Mouse (Mus musculus) neural tube, embryonic 15.5 days (tissue): ENCODE data around the gene Mgat3. TPM values are rescaled to one million over a fixed set of nuclear protein-coding genes. Genes with fewer than 3 reads are reported as not detected.

Experiments
- ATAC-seq: fragments of 200-750 bp; cut with Nextera tagmentation; 2 replicates; pipeline ENCODE4 v1.8.0; 2017; ENCODE audit warnings: mild to moderate bottlenecking, moderate TSS enrichment, moderate library complexity; ENCODE audit not compliant: low FRiP score
- H3K27ac ChIP-seq: fragments of 300-500 bp; sonication (generic); replicated peaks from 2 replicates; pipeline ENCODE4 v1.5.1; 2015; ENCODE audit warnings: mild to moderate bottlenecking, inconsistent platforms
- H3K27me3 ChIP-seq: fragments of 300-500 bp; sonication (generic); replicated peaks from 2 replicates; pipeline ENCODE4 v1.6.1; 2015; ENCODE audit warnings: inconsistent platforms
- H3K36me3 ChIP-seq: fragments of 300-500 bp; sonication (generic); 2 replicates; pipeline ENCODE4 v1.6.1; 2015; ENCODE audit warnings: inconsistent platforms
- H3K4me1 ChIP-seq: fragments of 300-500 bp; sonication (generic); 2 replicates; pipeline ENCODE4 v1.6.1; 2015; ENCODE audit warnings: inconsistent platforms
- H3K4me2 ChIP-seq: fragments of 300-500 bp; sonication (generic); 2 replicates; pipeline ENCODE4 v1.6.1; 2015; ENCODE audit warnings: inconsistent platforms, mild to moderate bottlenecking, moderate library complexity
- H3K4me3 ChIP-seq: fragments of 300-500 bp; sonication (generic); replicated peaks from 2 replicates; pipeline ENCODE4 v1.5.1; 2015; ENCODE audit warnings: mild to moderate bottlenecking, inconsistent platforms
- H3K9ac ChIP-seq: fragments of 300-500 bp; sonication (generic); replicated peaks from 2 replicates; pipeline ENCODE4 v1.6.1; 2015; ENCODE audit warnings: mild to moderate bottlenecking, inconsistent platforms
- H3K9me3 ChIP-seq: fragments of 300-500 bp; sonication (generic); replicated peaks from 2 replicates; pipeline ENCODE4 v1.6.1; 2016; ENCODE audit warnings: inconsistent platforms
- WGBS: fragments of 180-500 bp; shearing (Covaris S2); methylation state at CpG from one replicate; pipeline ENCODE4 v1.1.7; 2015; ENCODE audit warnings: mixed read lengths; 5-methylcytosine and 5-hydroxymethylcytosine counted together
- polyA plus RNA-seq: library from polyadenylated mRNA; unstranded; fragments of >200 nt; fragmentation: Nextera tagmentation; extraction: Ambion mirVana; gene quantifications from 2 replicates; pipeline ENCODE4 v1.2.1, GENCODE M21; 2015

Gene Mgat3
- polyA plus RNA-seq = 15.8 and 17.5 TPM in 2 replicates

DNA sequence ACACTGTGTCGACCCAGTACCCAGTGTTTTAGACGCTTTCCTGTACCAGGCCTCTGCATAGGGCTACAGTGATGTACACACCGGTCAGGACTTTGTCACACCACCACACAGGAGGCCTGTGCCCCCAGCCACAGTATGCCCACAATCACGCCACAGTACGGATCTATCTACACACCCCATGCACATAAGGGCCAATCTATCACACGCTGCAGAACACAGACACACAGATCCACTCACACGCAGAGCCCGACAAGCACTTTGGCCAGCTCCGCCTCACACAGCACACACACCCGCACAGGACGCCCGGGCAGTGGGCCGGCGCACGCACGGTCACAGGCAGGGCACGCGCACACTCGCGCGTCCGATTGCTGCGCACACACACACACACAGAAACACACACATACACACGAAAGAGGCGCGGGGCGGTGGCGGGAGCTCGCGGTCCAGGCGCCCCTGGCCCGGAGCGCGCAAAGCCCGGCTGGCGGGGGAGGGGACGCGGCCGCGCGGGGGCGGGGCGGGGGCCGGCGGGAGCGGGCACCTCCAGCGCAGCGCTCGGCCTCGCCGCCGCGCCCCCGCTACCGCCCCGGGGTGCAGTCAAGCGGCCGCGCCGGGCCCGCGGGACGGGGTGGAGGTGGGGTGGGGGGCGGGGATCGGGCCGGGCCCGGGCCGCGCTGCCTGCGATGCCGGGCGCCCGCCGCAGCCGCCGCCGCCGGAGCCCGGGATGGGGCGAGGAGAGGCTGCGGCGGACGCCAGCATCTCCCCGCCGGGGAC, at the start of gene Mgat3:
Gene Mgat3, plus strand, starts transcription at position 721 of the 771 bp plus-strand sequence.
- no peaks in the 10 kb centered on the region for H3K27me3 ChIP-seq
- no peaks in the 10 kb centered on the region for H3K9me3 ChIP-seq
- peak within 1 kb of the TSS; percentile 94 for H3K9ac ChIP-seq
- H3K27ac ChIP-seq = peak within 1 kb of the TSS; percentile 95
- no peaks in the 10 kb centered on the region for H3K36me3 ChIP-seq
- 2% methylated on average over 63 of the region's 85 CpGs for WGBS
- ATAC-seq = peak; percentile 75
- H3K4me1 ChIP-seq = peaks cover 47% of the 10 kb centered on the region
- H3K4me2 ChIP-seq = peak within 1 kb of the TSS; percentile 64
- peak within 1 kb of the TSS; percentile 94 for H3K4me3 ChIP-seq

- WGBS = 85% methylated on average over 4 of the region's 4 CpGs
- no peak overlapping the region for H3K27ac ChIP-seq
Observed at GRCm38 (mm10) chr15:80124651-80125050, 48.9 kb upstream of the Mgat3 start.

GRCm38 (mm10) chr15:80127191-80127590, 46.3 kb upstream of the Mgat3 start:
- no peak overlapping the region for H3K27ac ChIP-seq
- no peak for ATAC-seq
- 74% methylated on average over 1 of the region's 1 CpGs for WGBS
- H3K4me2 ChIP-seq = no peak overlapping the region
- H3K36me3 ChIP-seq = no peaks in the 10 kb centered on the region
- H3K9me3 ChIP-seq = no peaks in the 10 kb centered on the region
- no peak overlapping the region for H3K4me3 ChIP-seq
- H3K27me3 ChIP-seq = no peaks in the 10 kb centered on the region
- no peak overlapping the region for H3K9ac ChIP-seq
- no peaks in the 10 kb centered on the region for H3K4me1 ChIP-seq

More at GRCm38 (mm10) chr15:80124651-80125050, 48.9 kb upstream of the Mgat3 start:
- no peak for ATAC-seq
- no peaks in the 10 kb centered on the region for H3K9me3 ChIP-seq
- no peaks in the 10 kb centered on the region for H3K36me3 ChIP-seq
- H3K4me1 ChIP-seq = no peaks in the 10 kb centered on the region
- no peak overlapping the region for H3K4me3 ChIP-seq
- no peak overlapping the region for H3K4me2 ChIP-seq
- H3K27me3 ChIP-seq = no peaks in the 10 kb centered on the region
- H3K9ac ChIP-seq = no peak overlapping the region

GRCm38 (mm10) chr15:80129982-80130381, 43.5 kb upstream of the Mgat3 start:
- no peak overlapping the region for H3K27ac ChIP-seq
- no peak overlapping the region for H3K9ac ChIP-seq
- H3K4me3 ChIP-seq = no peak overlapping the region
- H3K9me3 ChIP-seq = no peaks in the 10 kb centered on the region
- no peaks in the 10 kb centered on the region for H3K27me3 ChIP-seq
- 93% methylated on average over 6 of the region's 6 CpGs for WGBS
- H3K36me3 ChIP-seq = no peaks in the 10 kb centered on the region
- H3K4me1 ChIP-seq = peaks cover 18% of the 10 kb centered on the region
- H3K4me2 ChIP-seq = no peak overlapping the region
- no peak for ATAC-seq

GRCm38 (mm10) chr15:80130689-80131088, 42.8 kb upstream of the Mgat3 start:
- H3K4me1 ChIP-seq = peaks cover 23% of the 10 kb centered on the region
- H3K27me3 ChIP-seq = no peaks in the 10 kb centered on the region
- H3K27ac ChIP-seq = no peak overlapping the region
- H3K9ac ChIP-seq = no peak overlapping the region
- no peaks in the 10 kb centered on the region for H3K36me3 ChIP-seq
- H3K9me3 ChIP-seq = no peaks in the 10 kb centered on the region
- no peak for ATAC-seq
- 92% methylated on average over 5 of the region's 5 CpGs for WGBS
- no peak overlapping the region for H3K4me3 ChIP-seq
- no peak overlapping the region for H3K4me2 ChIP-seq

GRCm38 (mm10) chr15:80131421-80131820, 42.1 kb upstream of the Mgat3 start:
- peaks cover 23% of the 10 kb centered on the region for H3K4me1 ChIP-seq
- no peaks in the 10 kb centered on the region for H3K27me3 ChIP-seq
- H3K9ac ChIP-seq = no peak overlapping the region
- no peak overlapping the region for H3K4me3 ChIP-seq
- no peaks in the 10 kb centered on the region for H3K9me3 ChIP-seq
- H3K4me2 ChIP-seq = no peak overlapping the region
- no peak overlapping the region for H3K27ac ChIP-seq
- H3K36me3 ChIP-seq = no peaks in the 10 kb centered on the region
- no peak for ATAC-seq
- WGBS = 70% methylated on average over 6 of the region's 6 CpGs

DNA sequence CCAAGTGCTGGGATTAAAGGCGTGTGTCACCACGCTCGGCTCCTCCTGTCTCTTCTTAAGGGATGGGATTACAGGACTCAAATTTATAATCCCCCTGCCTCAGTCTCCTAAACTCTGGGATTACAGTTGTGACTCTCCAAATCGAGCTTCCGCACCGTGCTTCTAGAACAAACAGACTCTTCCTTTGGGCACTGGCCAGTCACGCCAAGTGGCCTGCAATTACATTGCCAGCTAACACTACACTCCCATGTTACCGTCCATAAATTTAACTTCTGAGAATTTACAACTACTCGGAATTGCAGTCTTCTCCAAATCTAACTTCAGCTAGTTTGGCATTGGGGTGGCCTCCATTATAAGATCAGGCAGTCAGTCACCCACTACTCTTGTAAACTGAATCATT, 41.1 kb upstream of the Mgat3 start:
- peak overlapping the region; percentile 87 for H3K4me2 ChIP-seq
- H3K9me3 ChIP-seq = no peaks in the 10 kb centered on the region
- H3K36me3 ChIP-seq = no peaks in the 10 kb centered on the region
- no peak for ATAC-seq
- 82% methylated on average over 9 of the region's 9 CpGs for WGBS
- H3K27me3 ChIP-seq = no peaks in the 10 kb centered on the region
- H3K4me1 ChIP-seq = peaks cover 26% of the 10 kb centered on the region
- H3K9ac ChIP-seq = no peak overlapping the region
- H3K27ac ChIP-seq = peak overlapping the region; percentile 97
- H3K4me3 ChIP-seq = peak overlapping the region; percentile 59

GRCm38 (mm10) chr15:80132993-80133586, 40.4 kb upstream of the Mgat3 start, which contains the start of gene Tab1:
Gene Tab1 (plus strand): TSS chr15:80133127.
- Histone ChIP-seq H3K9ac (peak within 1 kb of the TSS; percentile 67), H3K27ac (peak within 1 kb of the TSS; percentile 97), H3K4me3 (peak within 1 kb of the TSS; percentile 59), H3K27me3 (no peaks in the 10 kb centered on the region), H3K9me3 (no peaks in the 10 kb centered on the region), H3K4me1 (peaks cover 32% of the 10 kb centered on the region), H3K4me2 (peak within 1 kb of the TSS; percentile 87), H3K36me3 (no peaks in the 10 kb centered on the region)
- peak; percentile 96 for ATAC-seq
- WGBS = under 1% methylated on average over 53 of the region's 59 CpGs

DNA sequence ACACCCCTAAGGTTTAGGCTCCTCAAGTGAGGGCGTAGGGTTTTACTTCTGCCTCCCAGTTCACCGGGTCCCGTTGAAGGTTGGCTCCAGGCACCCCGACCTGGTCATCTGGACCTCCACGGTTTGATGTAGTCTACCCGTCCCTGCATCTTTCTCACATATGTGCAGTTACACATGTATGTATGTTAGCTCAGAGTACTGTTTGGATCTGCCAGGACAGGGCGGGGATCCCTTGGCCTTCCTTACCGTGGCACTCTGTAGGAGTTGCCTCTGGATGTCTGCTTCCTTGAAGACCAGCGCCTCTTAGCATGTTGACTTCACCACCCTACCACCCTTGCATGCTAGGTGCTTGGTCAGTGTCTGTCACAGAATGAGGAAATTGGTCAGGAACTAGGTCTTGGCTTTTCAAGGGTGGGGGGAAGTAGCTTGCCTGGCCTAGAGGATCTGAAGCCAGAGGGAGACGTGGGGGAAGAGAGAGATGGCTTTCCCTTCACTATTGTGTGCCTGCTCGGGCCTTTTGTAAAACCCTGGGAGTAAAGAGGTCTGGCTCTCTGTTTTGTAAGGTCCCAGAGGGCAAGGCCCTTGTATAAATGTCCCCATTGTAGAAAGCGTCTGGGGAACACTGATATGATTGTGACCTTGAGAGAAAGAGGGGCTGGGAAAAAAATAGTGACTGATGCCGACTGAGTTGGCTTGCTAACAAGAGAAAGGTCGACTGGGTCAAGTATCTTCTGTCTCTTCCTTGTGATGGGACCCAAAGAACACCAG, 39.7 kb upstream of the Mgat3 start:
- Histone ChIP-seq H3K9ac (peak overlapping the region; percentile 67), H3K9me3 (no peaks in the 10 kb centered on the region), H3K4me1 (peaks cover 35% of the 10 kb centered on the region), H3K36me3 (no peaks in the 10 kb centered on the region), H3K4me3 (peak overlapping the region; percentile 59), H3K4me2 (peak overlapping the region; percentile 87), H3K27me3 (no peaks in the 10 kb centered on the region), H3K27ac (peak overlapping the region; percentile 97)
- 12% methylated on average over 14 of the region's 14 CpGs for WGBS
- peak; percentile 43 for ATAC-seq

- ATAC-seq = no peak
- WGBS = 56% methylated on average over 9 of the region's 9 CpGs
- H3K27me3 ChIP-seq = no peaks in the 10 kb centered on the region
- H3K4me1 ChIP-seq = peaks cover 35% of the 10 kb centered on the region
- peak overlapping the region; percentile 59 for H3K4me3 ChIP-seq
- no peaks in the 10 kb centered on the region for H3K9me3 ChIP-seq
- H3K27ac ChIP-seq = peak overlapping the region; percentile 97
- peak overlapping the region; percentile 87 for H3K4me2 ChIP-seq
- no peaks in the 10 kb centered on the region for H3K36me3 ChIP-seq
- H3K9ac ChIP-seq = peak overlapping the region; percentile 67
Observed at GRCm38 (mm10) chr15:80134450-80134847, 39.1 kb upstream of the Mgat3 start.

DNA sequence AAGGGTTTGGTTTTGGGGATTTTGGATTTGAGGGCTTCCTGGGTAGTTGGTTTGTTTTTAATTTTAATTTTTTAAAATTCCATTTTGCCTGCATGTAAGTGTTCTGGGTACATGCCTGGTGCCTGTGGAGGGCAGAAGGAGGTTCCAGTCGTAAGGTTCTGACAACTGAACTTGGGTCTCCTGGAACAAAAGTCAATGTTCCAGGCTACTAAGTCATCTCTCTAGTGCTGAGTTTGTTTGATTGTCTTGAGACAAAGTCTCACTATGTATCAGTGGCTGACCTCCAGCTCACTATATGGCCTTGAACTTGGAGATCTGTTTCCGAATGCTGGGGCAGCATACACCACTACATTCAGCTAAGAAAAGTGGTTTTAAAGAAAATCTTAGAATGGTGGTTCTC, 38.0 kb upstream of the Mgat3 start:
- WGBS = 88% methylated on average over 2 of the region's 2 CpGs
- Histone ChIP-seq H3K9ac (no peak overlapping the region), H3K36me3 (no peaks in the 10 kb centered on the region), H3K27ac (no peak overlapping the region), H3K4me1 (peaks cover 35% of the 10 kb centered on the region), H3K9me3 (no peaks in the 10 kb centered on the region), H3K4me3 (no peak overlapping the region), H3K4me2 (no peak overlapping the region), H3K27me3 (no peaks in the 10 kb centered on the region)
- no peak for ATAC-seq
